Mouse (Mus musculus): Measurements from ENCODE around the gene Defa32.
"Not testable (repeated sequence)": the region's sequence is repeated elsewhere in the genome, so short reads cannot be mapped to it uniquely, and the experiment has no call there.

Defa32 gene

GRCm38 (mm10) chr8:21528732-21529131 lies at the start of gene Defa32:
Defa32 (plus strand) TSS chr8:21529032.
- not testable (repeated sequence) for DNase-seq

- not testable (repeated sequence) for DNase-seq
These were observed 19.9 kb upstream of the Defa32 start, which contains the start of gene Defa20 for GRCm38 (mm10) chr8:21508958-21509357. Defa20 (plus strand) TSS chr8:21509258.

DNA sequence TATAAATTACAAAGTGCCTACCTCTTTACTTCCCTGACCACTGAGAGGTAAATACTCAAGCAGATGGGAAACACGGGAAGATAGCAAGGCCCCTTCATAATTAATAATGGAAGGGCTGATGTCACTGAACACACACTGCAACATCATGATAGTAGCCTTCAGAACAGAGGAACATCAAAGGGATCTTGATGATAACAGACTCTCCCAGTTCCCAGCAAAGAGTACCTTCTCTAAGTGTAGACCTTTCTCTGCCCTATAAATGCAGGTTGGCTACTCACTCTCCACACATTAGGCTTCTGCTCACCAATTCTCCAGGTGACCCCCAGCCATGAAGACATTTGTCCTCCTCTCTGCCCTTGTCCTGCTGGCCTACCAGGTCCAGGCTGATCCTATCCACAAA lies 36.3 kb downstream of the Defa32 start, which contains the start of gene Defa37:
TSS of gene Defa37 (plus strand) at position 301 of the 400 bp plus-strand sequence.
- DNase-seq, result not testable (repeated sequence)

All from kidney, postnatal 4 days (tissue).